Mouse (Mus musculus) lung, postnatal 0 days (tissue): ENCODE measurements around the gene Med12l.
A peak's percentile ranks its signal among the peaks of the same experiment; 100 is the strongest.

Source experiments
- CTCF ChIP-seq: IDR thresholded peaks from 2 replicates; pipeline ENCODE4 v1.5.1; 2016; ENCODE audit warnings: antibody characterized with exemption, mild to moderate bottlenecking
- EP300 ChIP-seq: IDR thresholded peaks from 2 replicates; pipeline ENCODE4 v1.6.1; 2016; ENCODE audit warnings: antibody characterized with exemption, mild to moderate bottlenecking, control low read depth

- TF ChIP-seq CTCF (peak; percentile 82), EP300 (no peak)
Observed at GRCm38 (mm10) chr3:59321278-59321876, 315.8 kb downstream of the Med12l start.
